Mouse (Mus musculus): ENCODE results near the gene Dag1. TPM values are rescaled to one million over a fixed set of nuclear protein-coding genes. Genes with fewer than 3 reads are reported as not detected.

The Dag1 gene
- polyA plus RNA-seq, 1 experiment: 33.5 TPM

GRCm38 (mm10) chr9:108238831-108239230 is 24.9 kb downstream of the Dag1 start:
- peaks cover 14% of the 10 kb centered on the region for H3K4me1 ChIP-seq (ENCODE audit: control insufficient read depth, insufficient read depth, low read length)
- no peak overlapping the region for H3K4me3 ChIP-seq (ENCODE audit: insufficient read depth, low read length)

GRCm38 (mm10) chr9:108238402-108238801 is 25.4 kb downstream of the Dag1 start:
- H3K4me1 ChIP-seq (ENCODE audit: control insufficient read depth, insufficient read depth, low read length): peaks cover 14% of the 10 kb centered on the region
- TF ChIP-seq CTCF (IDR thresholded peaks at IDR 0.05; ENCODE audit: extremely low read depth, insufficient read depth, low read length) (no peak), POLR2A (IDR thresholded peaks at IDR 0.05; ENCODE audit: extremely low read depth, insufficient read depth, low read length) (no peak)
- H3K27ac ChIP-seq (ENCODE audit: insufficient read depth, low read length): no peak overlapping the region
- H3K4me3 ChIP-seq (ENCODE audit: insufficient read depth, low read length): no peak overlapping the region

More at GRCm38 (mm10) chr9:108238831-108239230, 24.9 kb downstream of the Dag1 start:
- H3K27ac ChIP-seq (ENCODE audit: insufficient read depth, low read length): no peak overlapping the region
- TF ChIP-seq POLR2A (IDR thresholded peaks at IDR 0.05; ENCODE audit: extremely low read depth, insufficient read depth, low read length): no peak
- TF ChIP-seq CTCF (IDR thresholded peaks at IDR 0.05; ENCODE audit: extremely low read depth, insufficient read depth, low read length): no peak

GRCm38 (mm10) chr9:108234682-108235081 is 29.1 kb downstream of the Dag1 start:
- Histone ChIP-seq H3K4me1 (ENCODE audit: control insufficient read depth, insufficient read depth, low read length) (peaks cover 14% of the 10 kb centered on the region), H3K4me3 (ENCODE audit: insufficient read depth, low read length) (no peak overlapping the region), H3K27ac (ENCODE audit: insufficient read depth, low read length) (no peak overlapping the region)
- TF ChIP-seq CTCF (IDR thresholded peaks at IDR 0.05; ENCODE audit: extremely low read depth, insufficient read depth, low read length): no peak
- TF ChIP-seq POLR2A (IDR thresholded peaks at IDR 0.05; ENCODE audit: extremely low read depth, insufficient read depth, low read length): no peak

- TF ChIP-seq POLR2A (IDR thresholded peaks at IDR 0.05; ENCODE audit: extremely low read depth, insufficient read depth, low read length): no peak
- no peak for TF ChIP-seq CTCF (IDR thresholded peaks at IDR 0.05; ENCODE audit: extremely low read depth, insufficient read depth, low read length)
- Histone ChIP-seq H3K4me3 (ENCODE audit: insufficient read depth, low read length) (no peak overlapping the region), H3K4me1 (ENCODE audit: control insufficient read depth, insufficient read depth, low read length) (peaks cover 14% of the 10 kb centered on the region), H3K27ac (ENCODE audit: insufficient read depth, low read length) (no peak overlapping the region)
These were observed 30.9 kb downstream of the Dag1 start for GRCm38 (mm10) chr9:108232908-108233307.

GRCm38 (mm10) chr9:108227911-108228649 is 35.7 kb downstream of the Dag1 start:
- H3K4me3 ChIP-seq (ENCODE audit: insufficient read depth, low read length): no peak overlapping the region

GRCm38 (mm10) chr9:108225166-108225565 is 38.6 kb downstream of the Dag1 start:
- Histone ChIP-seq H3K27ac (ENCODE audit: insufficient read depth, low read length) (no peak overlapping the region), H3K4me3 (ENCODE audit: insufficient read depth, low read length) (no peak overlapping the region), H3K4me1 (ENCODE audit: control insufficient read depth, insufficient read depth, low read length) (peaks cover 10% of the 10 kb centered on the region)
- TF ChIP-seq CTCF (IDR thresholded peaks at IDR 0.05; ENCODE audit: extremely low read depth, insufficient read depth, low read length): no peak
- TF ChIP-seq POLR2A (IDR thresholded peaks at IDR 0.05; ENCODE audit: extremely low read depth, insufficient read depth, low read length): no peak

More at GRCm38 (mm10) chr9:108227911-108228649, 35.7 kb downstream of the Dag1 start:
- TF ChIP-seq POLR2A (IDR thresholded peaks at IDR 0.05; ENCODE audit: extremely low read depth, insufficient read depth, low read length) (no peak), CTCF (IDR thresholded peaks at IDR 0.05; ENCODE audit: extremely low read depth, insufficient read depth, low read length) (no peak)
- Histone ChIP-seq H3K27ac (ENCODE audit: insufficient read depth, low read length) (no peak overlapping the region), H3K4me1 (ENCODE audit: control insufficient read depth, insufficient read depth, low read length) (no peaks in the 10 kb centered on the region)

- TF ChIP-seq CTCF (IDR thresholded peaks at IDR 0.05; ENCODE audit: extremely low read depth, insufficient read depth, low read length) (no peak), POLR2A (IDR thresholded peaks at IDR 0.05; ENCODE audit: extremely low read depth, insufficient read depth, low read length) (no peak)
- H3K4me1 ChIP-seq (ENCODE audit: control insufficient read depth, insufficient read depth, low read length): peaks cover 10% of the 10 kb centered on the region
- H3K4me3 ChIP-seq (ENCODE audit: insufficient read depth, low read length): no peak overlapping the region
- H3K27ac ChIP-seq (ENCODE audit: insufficient read depth, low read length): no peak overlapping the region
These were observed 40.1 kb downstream of the Dag1 start for GRCm38 (mm10) chr9:108223633-108224032.

- peaks cover 10% of the 10 kb centered on the region for H3K4me1 ChIP-seq (ENCODE audit: control insufficient read depth, insufficient read depth, low read length)
- H3K4me3 ChIP-seq (ENCODE audit: insufficient read depth, low read length): no peak overlapping the region
- no peak overlapping the region for H3K27ac ChIP-seq (ENCODE audit: insufficient read depth, low read length)
- TF ChIP-seq POLR2A (IDR thresholded peaks at IDR 0.05; ENCODE audit: extremely low read depth, insufficient read depth, low read length) (no peak), CTCF (IDR thresholded peaks at IDR 0.05; ENCODE audit: extremely low read depth, insufficient read depth, low read length) (no peak)
These were observed 42.2 kb downstream of the Dag1 start for GRCm38 (mm10) chr9:108221566-108221965.

- H3K4me3 ChIP-seq (ENCODE audit: insufficient read depth, low read length): no peak overlapping the region
- TF ChIP-seq CTCF (IDR thresholded peaks at IDR 0.05; ENCODE audit: extremely low read depth, insufficient read depth, low read length) (no peak), POLR2A (IDR thresholded peaks at IDR 0.05; ENCODE audit: extremely low read depth, insufficient read depth, low read length) (no peak)
- H3K27ac ChIP-seq (ENCODE audit: insufficient read depth, low read length): no peak overlapping the region
- peaks cover 10% of the 10 kb centered on the region for H3K4me1 ChIP-seq (ENCODE audit: control insufficient read depth, insufficient read depth, low read length)
These were observed 43.4 kb downstream of the Dag1 start for GRCm38 (mm10) chr9:108220380-108220774.

GRCm38 (mm10) chr9:108219766-108220379 is 43.9 kb downstream of the Dag1 start:
- no peak overlapping the region for H3K4me3 ChIP-seq (ENCODE audit: insufficient read depth, low read length)
- H3K27ac ChIP-seq (ENCODE audit: insufficient read depth, low read length): no peak overlapping the region
- TF ChIP-seq POLR2A (IDR thresholded peaks at IDR 0.05; ENCODE audit: extremely low read depth, insufficient read depth, low read length) (no peak), CTCF (IDR thresholded peaks at IDR 0.05; ENCODE audit: extremely low read depth, insufficient read depth, low read length) (no peak)
- H3K4me1 ChIP-seq (ENCODE audit: control insufficient read depth, insufficient read depth, low read length): peaks cover 10% of the 10 kb centered on the region
